Mouse (Mus musculus) stomach, embryonic 16.5 days (tissue): Measurements from ENCODE around the gene Cox15. TPM values are rescaled to one million over a fixed set of nuclear protein-coding genes. Genes with fewer than 3 reads are reported as not detected.

Source experiments
- polyA plus RNA-seq: library from polyadenylated mRNA; unstranded; fragments of >200 nt; fragmentation: Nextera tagmentation; extraction: Ambion mirVana; gene quantifications from 2 replicates; pipeline ENCODE4 v1.2.1, GENCODE M21; 2015

The Cox15 gene
- polyA plus RNA-seq, 1 experiment from 2014 or later: 10.8 TPM

Other genes with a start within 250 kb of the Cox15 start
- 34.6 and 42.3 TPM in 2 replicates for gene Got1, start 228.4 kb downstream of the Cox15 start, polyA plus RNA-seq
- gene Nkx2-3, start 140.7 kb downstream of the Cox15 start, polyA plus RNA-seq: 7.2 and 11.1 TPM in 2 replicates
- gene Slc25a28, start 78.1 kb downstream of the Cox15 start, polyA plus RNA-seq: 11.2 and 13.1 TPM in 2 replicates
- 14.6 and 15.3 TPM in 2 replicates for gene Entpd7, start 63.3 kb downstream of the Cox15 start, polyA plus RNA-seq
- 16.3 and 18.3 TPM in 2 replicates for gene Cutc, start within 50 bp of the Cox15 start, polyA plus RNA-seq
- 1.7 and 2.2 TPM in 2 replicates for gene Abcc2, start 29.2 kb upstream of the Cox15 start, polyA plus RNA-seq
- gene Dnmbp, start 187.2 kb upstream of the Cox15 start, polyA plus RNA-seq: 25.8 and 27.5 TPM in 2 replicates
- 56.6 and 69.2 TPM in 2 replicates for gene Cpn1, start 233.6 kb upstream of the Cox15 start, polyA plus RNA-seq